Mouse (Mus musculus): Measurements from ENCODE around the gene Sh3bp5l. TPM values are rescaled to one million over a fixed set of nuclear protein-coding genes. Genes with fewer than 3 reads are reported as not detected.

The Sh3bp5l gene
- polyA plus RNA-seq, 2 experiments, result 9.0 to 9.1 TPM

DNA sequence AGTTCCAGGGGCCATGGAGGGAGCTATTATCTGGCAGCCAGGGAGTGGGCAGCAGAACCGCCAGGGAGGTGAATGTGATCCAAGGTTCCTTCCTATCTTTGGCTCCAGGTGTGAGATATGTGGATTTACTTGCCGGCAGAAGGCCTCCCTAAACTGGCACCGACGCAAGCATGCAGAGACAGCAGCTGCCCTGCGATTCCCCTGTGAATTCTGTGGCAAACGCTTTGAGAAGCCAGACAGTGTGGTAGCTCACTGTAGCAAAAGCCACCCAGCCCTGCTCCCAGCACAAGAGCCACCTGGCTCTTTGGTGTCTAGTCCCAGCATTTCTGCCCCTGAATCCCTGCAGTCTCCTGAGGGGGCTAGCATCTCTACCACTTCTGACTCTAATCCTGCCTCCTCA is 16.5 kb upstream of the Sh3bp5l start:
- no peak overlapping the region for H3K4me2 ChIP-seq (ENCODE audit: low read depth)
- 83% methylated on average over 6 of the region's 6 CpGs for WGBS (ENCODE audit: insufficient replicate concordance)
- no peak overlapping the region for H3K4me3 ChIP-seq (ENCODE audit: insufficient read depth in 1 of 2, low read depth in 2 of 2, low read length in 2 of 2)
- DNase-seq (ENCODE audit: low read depth in 3 of 3, low spot score in 3 of 3) (no peak), ATAC-seq (ENCODE audit: insufficient read depth) (no peak)
- H3K4me1 ChIP-seq (replicated peaks; ENCODE audit: control insufficient read depth in 2 of 2, insufficient read depth in 2 of 2, low read length in 1 of 2), result no peaks in the 10 kb centered on the region
- H3K27ac ChIP-seq, result no peak overlapping the region
- no peaks in the 10 kb centered on the region for H3K27me3 ChIP-seq (ENCODE audit: control insufficient read depth, insufficient read depth, low read length)
- H3K36me3 ChIP-seq (replicated peaks; ENCODE audit: control insufficient read depth, insufficient read depth, low read depth), result peaks cover 23% of the 10 kb centered on the region
- no peak overlapping the region for H3K9ac ChIP-seq (replicated peaks)
- no peak for TF ChIP-seq CTCF (IDR thresholded peaks at IDR 0.05; ENCODE audit: low read depth)
- no peak for TF ChIP-seq EP300 (IDR thresholded peaks at IDR 0.05; ENCODE audit: low read depth)
- H3K9me3 ChIP-seq (ENCODE audit: control insufficient read depth, low read length), result no peaks in the 10 kb centered on the region

DNA sequence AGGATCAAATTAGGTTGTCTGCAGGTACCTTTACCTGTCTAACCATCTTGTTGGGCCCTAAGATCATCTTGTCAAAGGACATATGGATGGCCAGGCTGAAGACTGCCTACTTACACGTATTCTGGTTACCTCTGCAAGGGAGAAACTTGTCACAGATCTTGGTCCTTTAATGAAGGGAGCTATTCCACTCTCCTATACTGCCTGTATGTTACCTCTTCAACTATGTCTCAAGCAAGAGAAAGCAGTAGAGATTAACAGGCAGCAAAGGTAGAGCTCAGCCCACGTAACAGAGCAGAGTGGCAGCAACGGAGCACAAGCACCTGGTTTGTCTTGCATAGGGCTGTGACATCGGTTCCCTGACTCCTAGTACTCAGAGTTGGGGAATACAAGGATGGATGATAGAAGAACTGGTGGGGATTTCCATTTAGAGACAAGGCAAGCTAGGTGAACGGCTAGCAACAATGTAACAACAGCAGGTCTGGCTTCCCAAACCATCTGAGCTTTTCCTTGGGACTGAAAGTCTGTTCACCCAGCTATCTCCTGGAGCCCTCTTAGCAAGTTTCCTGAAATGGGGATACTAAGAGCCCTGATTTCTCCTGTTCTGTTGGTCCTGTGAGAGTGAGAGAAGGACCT is 14.9 kb upstream of the Sh3bp5l start:
- peaks cover 38% of the 10 kb centered on the region for H3K36me3 ChIP-seq (replicated peaks; ENCODE audit: control insufficient read depth, insufficient read depth, low read depth)
- ATAC-seq (ENCODE audit: insufficient read depth), result no peak
- WGBS (ENCODE audit: insufficient replicate concordance), result 85% methylated on average over 5 of the region's 5 CpGs
- no peaks in the 10 kb centered on the region for H3K27me3 ChIP-seq (ENCODE audit: control insufficient read depth, insufficient read depth, low read length)
- H3K27ac ChIP-seq, result no peak overlapping the region
- H3K9ac ChIP-seq (replicated peaks), result no peak overlapping the region
- DNase-seq (ENCODE audit: low read depth in 3 of 3, low spot score in 3 of 3), result no peak
- no peak overlapping the region for H3K4me2 ChIP-seq (ENCODE audit: low read depth)
- no peak for TF ChIP-seq EP300 (IDR thresholded peaks at IDR 0.05; ENCODE audit: low read depth)
- TF ChIP-seq CTCF (IDR thresholded peaks at IDR 0.05; ENCODE audit: low read depth), result no peak
- no peak overlapping the region for H3K4me3 ChIP-seq (ENCODE audit: insufficient read depth in 1 of 2, low read depth in 2 of 2, low read length in 2 of 2)
- no peaks in the 10 kb centered on the region for H3K4me1 ChIP-seq (replicated peaks; ENCODE audit: control insufficient read depth in 2 of 2, insufficient read depth in 2 of 2, low read length in 1 of 2)
- no peaks in the 10 kb centered on the region for H3K9me3 ChIP-seq (ENCODE audit: control insufficient read depth, low read length)

DNA sequence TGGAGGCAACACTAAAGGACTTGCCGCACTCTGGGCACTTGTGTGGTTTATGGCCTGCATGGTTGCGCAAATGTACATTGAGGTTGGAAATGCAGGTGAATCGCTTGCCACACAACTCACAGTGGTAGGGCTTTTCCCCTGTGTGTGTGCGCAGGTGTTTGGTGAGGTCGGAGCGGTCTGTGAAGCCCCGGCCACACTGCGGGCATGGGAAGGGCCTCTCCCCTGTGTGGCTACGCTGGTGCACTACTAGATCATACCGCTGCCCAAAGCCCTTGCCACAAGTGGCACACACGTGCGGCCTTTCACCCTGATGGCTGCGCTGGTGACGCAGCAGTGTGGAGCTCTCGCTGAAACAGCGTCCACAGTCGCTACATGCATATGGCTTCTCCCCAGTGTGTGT is 14.2 kb upstream of the Sh3bp5l start:
- Histone ChIP-seq H3K27ac (no peak overlapping the region), H3K9me3 (ENCODE audit: control insufficient read depth, low read length) (no peaks in the 10 kb centered on the region), H3K4me1 (replicated peaks; ENCODE audit: control insufficient read depth in 2 of 2, insufficient read depth in 2 of 2, low read length in 1 of 2) (no peaks in the 10 kb centered on the region), H3K9ac (replicated peaks) (no peak overlapping the region), H3K4me2 (ENCODE audit: low read depth) (no peak overlapping the region), H3K36me3 (replicated peaks; ENCODE audit: control insufficient read depth, insufficient read depth, low read depth) (peaks cover 38% of the 10 kb centered on the region), H3K27me3 (ENCODE audit: control insufficient read depth, insufficient read depth, low read length) (no peaks in the 10 kb centered on the region), H3K4me3 (ENCODE audit: insufficient read depth in 1 of 2, low read depth in 2 of 2, low read length in 2 of 2) (no peak overlapping the region)
- DNase-seq (ENCODE audit: low read depth in 3 of 3, low spot score in 3 of 3), result no peak
- TF ChIP-seq EP300 (IDR thresholded peaks at IDR 0.05; ENCODE audit: low read depth) (no peak), CTCF (IDR thresholded peaks at IDR 0.05; ENCODE audit: low read depth) (no peak)
- ATAC-seq (ENCODE audit: insufficient read depth), result 0 out of 2 replicates have a peak, but pooled peaks have one; percentile 16
- 88% methylated on average over 17 of the region's 17 CpGs for WGBS (ENCODE audit: insufficient replicate concordance)

DNA sequence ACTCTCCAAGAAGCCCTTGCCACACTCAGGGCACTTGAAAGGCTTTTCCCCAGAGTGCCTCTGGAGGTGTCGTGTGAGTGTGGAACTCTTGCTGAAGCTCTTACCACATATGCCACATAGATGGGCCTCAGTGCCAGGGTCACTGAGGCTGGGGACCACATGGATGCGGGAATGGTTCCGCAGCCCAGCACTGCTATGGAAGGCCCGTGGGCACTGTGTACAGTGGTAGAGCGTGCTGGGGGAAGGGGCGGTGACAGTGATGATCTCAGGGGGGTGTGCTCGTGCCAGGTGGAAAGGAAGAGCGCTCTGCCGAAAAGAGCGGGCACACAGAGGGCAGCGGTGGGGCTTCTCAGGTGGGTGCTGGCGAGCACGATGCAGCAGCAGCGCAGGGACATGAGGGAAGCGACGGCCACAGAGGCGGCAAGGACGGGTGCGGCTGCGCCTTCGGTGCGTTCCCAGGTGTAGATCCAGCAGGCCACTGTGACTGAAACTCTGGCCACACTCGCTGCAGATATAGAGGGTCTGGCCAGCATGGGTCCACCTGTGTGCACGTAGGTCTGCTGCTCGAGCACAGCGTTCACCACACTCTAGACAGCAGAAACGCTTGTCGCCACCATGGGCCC is 13.6 kb upstream of the Sh3bp5l start:
- TF ChIP-seq CTCF (IDR thresholded peaks at IDR 0.05; ENCODE audit: low read depth) (no peak), EP300 (IDR thresholded peaks at IDR 0.05; ENCODE audit: low read depth) (no peak)
- Histone ChIP-seq H3K27ac (no peak overlapping the region), H3K9ac (replicated peaks) (no peak overlapping the region), H3K27me3 (ENCODE audit: control insufficient read depth, insufficient read depth, low read length) (no peaks in the 10 kb centered on the region), H3K9me3 (ENCODE audit: control insufficient read depth, low read length) (no peaks in the 10 kb centered on the region), H3K4me2 (ENCODE audit: low read depth) (no peak overlapping the region), H3K4me3 (ENCODE audit: insufficient read depth in 1 of 2, low read depth in 2 of 2, low read length in 2 of 2) (no peak overlapping the region), H3K36me3 (replicated peaks; ENCODE audit: control insufficient read depth, insufficient read depth, low read depth) (peaks cover 38% of the 10 kb centered on the region), H3K4me1 (replicated peaks; ENCODE audit: control insufficient read depth in 2 of 2, insufficient read depth in 2 of 2, low read length in 1 of 2) (peaks cover 3 to 4% of the 10 kb centered on the region in 2 experiments)
- DNase-seq (ENCODE audit: low read depth in 3 of 3, low spot score in 3 of 3) (no peak), ATAC-seq (ENCODE audit: insufficient read depth) (0 out of 2 replicates have a peak, but pooled peaks have one; percentile 13)
- WGBS (ENCODE audit: insufficient replicate concordance), result 86% methylated on average over 28 of the region's 28 CpGs

DNA sequence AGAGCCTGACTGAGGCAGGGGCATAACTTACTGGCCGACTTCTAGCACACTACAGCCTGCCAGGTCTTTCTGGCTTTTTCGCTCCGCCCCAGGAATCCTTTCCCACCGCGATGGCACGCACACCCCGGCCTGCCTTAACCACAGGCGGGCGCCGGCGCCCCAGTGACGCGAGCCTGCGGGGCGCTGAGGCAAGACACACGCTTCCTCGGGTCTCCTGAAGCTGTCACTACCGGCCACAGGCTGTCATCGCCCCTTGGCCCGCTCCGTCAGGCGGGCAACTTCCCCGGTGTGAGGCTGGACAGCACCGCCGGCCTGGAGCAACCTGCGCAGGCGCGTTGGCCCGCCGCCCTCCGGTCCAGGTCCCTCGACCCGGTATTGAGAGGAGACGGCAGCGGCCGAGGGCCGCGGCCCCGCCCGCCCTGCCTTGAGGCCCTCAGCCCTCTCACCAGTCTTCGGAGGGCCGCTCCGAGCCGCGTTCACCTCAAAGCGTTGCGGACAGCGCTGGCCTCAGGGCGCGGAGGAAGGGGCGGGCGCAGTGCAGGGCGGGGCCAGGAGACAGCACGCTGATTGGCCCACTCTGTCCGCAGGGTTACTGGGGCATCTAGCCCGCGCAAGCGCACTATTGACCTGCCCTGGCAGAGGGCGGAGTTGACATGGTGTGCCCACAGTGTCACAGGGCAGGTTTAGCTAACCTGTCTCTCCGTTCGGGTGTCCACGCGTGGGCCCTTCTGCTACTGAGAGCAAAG is 7.5 kb upstream of the Sh3bp5l start:
- ATAC-seq (ENCODE audit: insufficient read depth), result peak; percentile 97
- no peaks in the 10 kb centered on the region for H3K27me3 ChIP-seq (ENCODE audit: control insufficient read depth, insufficient read depth, low read length)
- peak; percentile 96 to 97 (median 96) for DNase-seq (ENCODE audit: low read depth in 3 of 3, low spot score in 3 of 3)
- peaks cover 32% of the 10 kb centered on the region for H3K36me3 ChIP-seq (replicated peaks; ENCODE audit: control insufficient read depth, insufficient read depth, low read depth)
- H3K9me3 ChIP-seq (ENCODE audit: control insufficient read depth, low read length), result no peaks in the 10 kb centered on the region
- peak overlapping the region; percentile 93 for H3K9ac ChIP-seq (replicated peaks)
- TF ChIP-seq EP300 (IDR thresholded peaks at IDR 0.05; ENCODE audit: low read depth), result no peak; the same call in 1 of the 2 replicates
- TF ChIP-seq CTCF (IDR thresholded peaks at IDR 0.05; ENCODE audit: low read depth), result peak; percentile 34
- under 1% methylated on average over 57 of the region's 63 CpGs for WGBS (ENCODE audit: insufficient replicate concordance)
- H3K27ac ChIP-seq, result peak overlapping the region; percentile 96
- peaks cover 19 to 25% of the 10 kb centered on the region in 2 experiments for H3K4me1 ChIP-seq (replicated peaks; ENCODE audit: control insufficient read depth in 2 of 2, insufficient read depth in 2 of 2, low read length in 1 of 2)
- H3K4me2 ChIP-seq (ENCODE audit: low read depth), result peak overlapping the region; percentile 75
- H3K4me3 ChIP-seq (ENCODE audit: insufficient read depth in 1 of 2, low read depth in 2 of 2, low read length in 2 of 2), result peak overlapping the region; percentile 68 to 89
